Mouse (Mus musculus) liver, embryonic 14.5 days (tissue): ENCODE results near the gene Abt1. TPM values are rescaled to one million over a fixed set of nuclear protein-coding genes. Genes with fewer than 3 reads are reported as not detected.

Experiments
- ATAC-seq: fragments of 200-750 bp; cut with Nextera tagmentation; 2 replicates; pipeline ENCODE4 v1.8.0; 2017; ENCODE audit warnings: moderate number of reproducible peaks, mild to moderate bottlenecking, moderate library complexity; ENCODE audit not compliant: insufficient read depth
- DNase-seq, 3 experiments: peaks; one replicate each; pipeline ENCODE4 v3.0.0-alpha.2; 2012 to 2013; ENCODE audit warnings: low read depth in 3 of 3, low spot score in 3 of 3
- H3K27ac ChIP-seq: fragments of 300-500 bp; sonication (generic); 2 replicates; pipeline ENCODE4 v1.5.1; 2014; ENCODE audit warnings: moderate library complexity, mild to moderate bottlenecking, control low read depth, inconsistent platforms
- H3K27me3 ChIP-seq: fragments of 300-500 bp; sonication (generic); 2 replicates; pipeline ENCODE4 v1.6.1; 2014; ENCODE audit warnings: mild to moderate bottlenecking, low read length, moderate library complexity; ENCODE audit not compliant: control insufficient read depth, insufficient read depth
- H3K36me3 ChIP-seq: fragments of 300-500 bp; sonication (generic); replicated peaks from 2 replicates; pipeline ENCODE4 v1.6.1; 2014; ENCODE audit warnings: low read depth; ENCODE audit not compliant: control insufficient read depth, insufficient read depth
- H3K4me1 ChIP-seq, 2 experiments: fragments of 200-500 bp in 1 of 2; fragments of 300-500 bp in 1 of 2; sonication (generic) in 1 of 2; replicated peaks; 2 replicates each; pipeline ENCODE4 v1.6.1; 2012 to 2014; ENCODE audit warnings: antibody characterized with exemption in 1 of 2, inconsistent platforms in 1 of 2, low read length in 1 of 2; ENCODE audit not compliant: control insufficient read depth in 2 of 2, insufficient read depth in 2 of 2
- H3K4me2 ChIP-seq: fragments of 300-500 bp; sonication (generic); 2 replicates; pipeline ENCODE4 v1.6.1; 2014; ENCODE audit warnings: low read depth, mild to moderate bottlenecking, control low read depth, moderate library complexity
- H3K4me3 ChIP-seq, 2 experiments: fragments of 200-500 bp in 1 of 2; fragments of 300-500 bp in 1 of 2; sonication (generic) in 1 of 2; 2 replicates each; pipeline ENCODE4 v1.5.1; 2012 to 2014; ENCODE audit warnings: low read depth in 2 of 2, low read length in 2 of 2, mild to moderate bottlenecking in 2 of 2, control low read depth in 1 of 2, inconsistent platforms in 1 of 2, moderate library complexity in 1 of 2; ENCODE audit not compliant: insufficient read depth in 1 of 2
- H3K9ac ChIP-seq: fragments of 300-500 bp; sonication (generic); replicated peaks from 2 replicates; pipeline ENCODE4 v1.6.1; 2014; ENCODE audit warnings: mild to moderate bottlenecking, control low read depth, moderate library complexity
- H3K9me3 ChIP-seq: fragments of 300-500 bp; sonication (generic); 2 replicates; pipeline ENCODE4 v1.6.1; 2016; ENCODE audit warnings: low read length, mixed read lengths; ENCODE audit not compliant: control insufficient read depth
- CTCF ChIP-seq: IDR thresholded peaks from 2 replicates; pipeline ENCODE4 v1.5.1; 2016; ENCODE audit warnings: antibody characterized with exemption, low read depth, control low read depth
- EP300 ChIP-seq: IDR thresholded peaks from 2 replicates; pipeline ENCODE4 v1.6.1; 2016; ENCODE audit warnings: antibody characterized with exemption, low read depth
- WGBS: fragments of 180-500 bp; shearing (Covaris S2); extraction: QIAGEN DNeasy Blood & Tissue Kit; methylation state at CpG from one replicate; pipeline ENCODE4 v1.1.7; 2014; ENCODE audit not compliant: insufficient replicate concordance; 5-methylcytosine and 5-hydroxymethylcytosine counted together
- polyA plus RNA-seq, 2 experiments: library from polyadenylated mRNA; depleted of rRNA in 1 of 2; stranded (reverse) in 1 of 2; unstranded in 1 of 2; fragments of >200 nt; fragmentation: Nextera tagmentation in 1 of 2; extraction: Ambion mirVana in 1 of 2; gene quantifications; 2 replicates each; pipeline versions ENCODE4 v1.2.1 to v1.2.3; 2012 to 2014

Abt1 gene
- polyA plus RNA-seq, 2 experiments: 4.0 to 5.2 TPM

DNA sequence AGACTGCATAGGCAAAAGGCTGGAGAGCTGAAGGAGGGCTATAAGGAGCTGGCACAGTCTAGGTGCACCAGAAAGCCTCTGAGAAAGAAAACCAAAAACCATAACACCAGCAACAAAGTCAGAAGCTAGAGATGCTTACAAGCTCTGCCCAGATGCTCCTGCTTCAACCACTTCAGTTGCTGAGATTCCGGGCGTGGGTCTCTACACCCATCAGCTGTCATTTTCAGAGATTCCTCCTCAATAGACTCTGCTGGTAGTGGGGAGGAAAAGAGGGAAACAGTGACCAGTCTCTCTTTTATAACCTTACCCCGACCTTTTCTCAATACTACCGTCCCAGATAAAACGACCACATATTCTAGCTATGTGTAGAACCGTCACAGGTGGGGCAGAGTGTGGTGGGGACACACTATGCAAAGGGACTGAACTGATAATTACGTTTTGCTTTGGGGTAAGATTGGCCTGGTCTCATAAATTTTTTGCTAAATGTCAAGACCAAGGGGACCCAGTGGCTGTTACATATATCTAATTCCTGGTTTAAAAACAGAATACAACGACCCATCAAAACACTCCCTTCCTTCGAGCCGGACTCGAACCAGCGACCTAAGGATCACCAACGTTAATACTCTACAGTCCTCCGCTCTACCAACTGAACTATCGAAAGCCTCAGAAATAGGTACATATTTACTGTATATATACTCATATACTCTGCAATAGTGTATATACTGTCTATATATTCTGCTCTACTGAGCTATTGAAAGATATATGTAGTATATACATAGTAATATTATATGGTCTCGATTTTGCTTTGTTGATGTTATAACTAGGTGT, 4.7 kb upstream of the Abt1 start:
- WGBS: 43% methylated on average over 16 of the region's 16 CpGs
- peaks cover 9 to 21% of the 10 kb centered on the region in 2 experiments for H3K4me1 ChIP-seq
- no peak overlapping the region for H3K4me3 ChIP-seq
- no peaks in the 10 kb centered on the region for H3K36me3 ChIP-seq
- peak in 1 of 3 experiments; percentile 52 for DNase-seq
- H3K4me2 ChIP-seq: no peak overlapping the region
- ATAC-seq: no peak
- H3K27me3 ChIP-seq: no peaks in the 10 kb centered on the region
- H3K9ac ChIP-seq: no peak overlapping the region
- no peak overlapping the region for H3K27ac ChIP-seq
- TF ChIP-seq CTCF (no peak), EP300 (no peak)
- H3K9me3 ChIP-seq: no peaks in the 10 kb centered on the region

DNA sequence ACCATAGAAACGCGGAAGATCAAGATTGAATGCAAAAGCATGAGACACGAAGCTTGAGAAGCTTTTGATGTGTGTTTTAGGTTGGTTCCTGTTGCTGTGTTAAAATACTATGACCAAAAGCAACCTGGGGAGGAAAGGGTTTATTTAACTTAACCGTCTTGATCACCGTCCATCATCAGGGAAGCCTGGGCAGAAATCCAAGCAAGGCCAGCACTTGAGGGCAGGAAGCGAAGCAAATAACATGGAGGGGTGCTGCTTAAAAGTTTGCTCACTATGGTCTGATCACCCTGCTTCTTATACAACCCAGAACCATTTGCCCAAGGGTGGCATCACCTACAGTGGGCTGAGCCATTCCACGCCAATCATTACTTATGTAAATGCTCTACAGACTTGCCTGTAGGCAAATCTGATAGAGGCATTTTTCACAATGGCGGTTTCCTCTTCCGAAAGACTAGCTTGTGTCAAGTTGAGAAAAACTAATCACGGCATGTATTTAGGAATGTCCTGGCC, 3.8 kb upstream of the Abt1 start:
- H3K4me2 ChIP-seq: peak overlapping the region; percentile 29; the same call in 1 of the 2 replicates
- no peaks in the 10 kb centered on the region for H3K9me3 ChIP-seq
- DNase-seq (no peak), ATAC-seq (no peak)
- H3K4me3 ChIP-seq: no peak overlapping the region
- WGBS: 66% methylated on average over 10 of the region's 10 CpGs
- H3K36me3 ChIP-seq: no peaks in the 10 kb centered on the region
- H3K9ac ChIP-seq: no peak overlapping the region
- no peaks in the 10 kb centered on the region for H3K27me3 ChIP-seq
- TF ChIP-seq EP300 (no peak), CTCF (no peak)
- peaks cover 12 to 23% of the 10 kb centered on the region in 2 experiments for H3K4me1 ChIP-seq
- no peak overlapping the region for H3K27ac ChIP-seq

DNA sequence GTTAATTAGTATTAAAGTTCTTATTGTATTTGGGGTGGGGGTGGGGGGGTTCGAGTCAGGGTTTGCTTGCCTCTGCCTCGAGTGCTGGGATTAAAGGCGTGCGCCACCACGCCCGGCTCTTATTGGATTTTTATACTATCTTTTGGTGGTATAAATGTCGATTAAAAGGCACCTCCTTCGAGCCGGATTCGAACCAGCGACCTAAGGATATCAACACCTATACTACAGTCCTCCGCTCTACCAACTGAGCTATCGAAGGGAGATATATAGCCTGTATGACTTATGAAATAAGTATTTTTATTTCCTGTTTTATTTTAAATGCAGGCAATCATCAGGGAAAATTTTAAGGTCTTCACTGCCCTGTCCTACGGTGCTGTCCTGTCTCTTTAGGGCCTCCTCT, 3.3 kb upstream of the Abt1 start:
- no peak overlapping the region for H3K27ac ChIP-seq
- TF ChIP-seq EP300 (no peak), CTCF (no peak)
- H3K27me3 ChIP-seq: no peaks in the 10 kb centered on the region
- H3K9me3 ChIP-seq: no peaks in the 10 kb centered on the region
- H3K4me2 ChIP-seq: peak overlapping the region; percentile 73; the same call in 1 of the 2 replicates
- peaks cover 12 to 23% of the 10 kb centered on the region in 2 experiments for H3K4me1 ChIP-seq
- WGBS: 4% methylated on average over 14 of the region's 14 CpGs
- peak; percentile 58 for ATAC-seq
- H3K4me3 ChIP-seq: no peak overlapping the region
- peak in 2 of 3 experiments; percentile 72 to 75 for DNase-seq
- no peak overlapping the region for H3K9ac ChIP-seq
- H3K36me3 ChIP-seq: peaks cover 3% of the 10 kb centered on the region; the same call in 1 of the 2 replicates

DNA sequence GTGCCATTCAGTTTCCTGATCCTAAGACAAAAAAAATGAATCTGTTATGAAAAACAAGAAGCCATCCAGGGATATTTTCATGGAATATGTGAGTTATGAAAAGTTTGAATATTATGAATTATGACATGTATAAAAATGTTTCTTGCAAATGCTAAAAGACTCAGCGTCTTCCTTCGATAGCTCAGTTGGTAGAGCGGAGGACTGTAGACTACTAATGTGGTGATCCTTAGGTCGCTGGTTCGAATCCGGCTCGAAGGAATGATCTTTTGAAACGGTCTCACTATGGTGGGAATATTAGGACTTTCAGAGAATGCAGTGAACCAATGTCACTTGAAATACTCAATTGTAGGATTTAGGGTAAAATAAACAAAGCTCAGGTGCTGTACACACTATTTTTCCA, 2.7 kb upstream of the Abt1 start:
- TF ChIP-seq EP300 (no peak), CTCF (no peak)
- ATAC-seq: peak; percentile 54; the same call in 1 of the 2 replicates
- Histone ChIP-seq H3K9ac (peak overlapping the region; percentile 18; the same call in 1 of the 2 replicates), H3K4me1 (peaks cover 12 to 20% of the 10 kb centered on the region in 2 experiments), H3K9me3 (no peaks in the 10 kb centered on the region), H3K27me3 (no peaks in the 10 kb centered on the region), H3K27ac (peak overlapping the region; percentile 60), H3K4me2 (peak overlapping the region; percentile 73), H3K36me3 (peaks cover 8% of the 10 kb centered on the region), H3K4me3 (peak overlapping the region in 1 of 2 experiments; percentile 87; a peak in 2 of 4 replicates)
- 4% methylated on average over 8 of the region's 8 CpGs for WGBS
- DNase-seq: peak in 1 of 3 experiments; percentile 73

DNA sequence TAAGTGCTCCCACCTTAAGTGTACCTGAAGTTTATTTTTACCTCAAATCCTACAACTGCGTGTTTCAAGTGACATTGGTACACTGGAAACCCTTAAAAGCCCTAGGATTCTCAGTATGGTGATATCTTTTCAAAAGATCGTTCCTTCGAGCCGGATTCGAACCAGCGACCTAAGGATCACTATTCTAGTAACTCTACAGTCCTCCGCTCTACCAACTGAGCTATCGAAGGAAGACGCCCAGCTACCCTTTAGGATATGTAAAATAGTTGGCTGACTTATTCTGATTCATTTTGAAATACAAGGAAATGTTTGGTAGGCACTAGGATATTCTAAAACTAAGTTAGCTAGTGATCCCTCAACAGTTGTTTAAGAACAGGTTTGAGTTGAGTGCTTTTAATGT, 1.8 kb upstream of the Abt1 start:
- WGBS: under 1% methylated on average over 9 of the region's 9 CpGs
- Histone ChIP-seq H3K9me3 (no peaks in the 10 kb centered on the region), H3K4me1 (peaks cover 12 to 20% of the 10 kb centered on the region in 2 experiments), H3K9ac (peak overlapping the region; percentile 18), H3K4me2 (peak overlapping the region; percentile 73), H3K36me3 (peaks cover 13% of the 10 kb centered on the region), H3K27ac (peak overlapping the region; percentile 60), H3K27me3 (no peaks in the 10 kb centered on the region), H3K4me3 (peak overlapping the region; percentile 37 to 87; a peak in 3 of 4 replicates)
- ATAC-seq (peak; percentile 54), DNase-seq (peak; percentile 82 to 83 (median 82))
- TF ChIP-seq CTCF: no peak
- peak; percentile 23; the same call in 1 of the 2 replicates for TF ChIP-seq EP300
